Mouse (Mus musculus): Measurements from ENCODE around the gene Serpinf1.

DNA sequence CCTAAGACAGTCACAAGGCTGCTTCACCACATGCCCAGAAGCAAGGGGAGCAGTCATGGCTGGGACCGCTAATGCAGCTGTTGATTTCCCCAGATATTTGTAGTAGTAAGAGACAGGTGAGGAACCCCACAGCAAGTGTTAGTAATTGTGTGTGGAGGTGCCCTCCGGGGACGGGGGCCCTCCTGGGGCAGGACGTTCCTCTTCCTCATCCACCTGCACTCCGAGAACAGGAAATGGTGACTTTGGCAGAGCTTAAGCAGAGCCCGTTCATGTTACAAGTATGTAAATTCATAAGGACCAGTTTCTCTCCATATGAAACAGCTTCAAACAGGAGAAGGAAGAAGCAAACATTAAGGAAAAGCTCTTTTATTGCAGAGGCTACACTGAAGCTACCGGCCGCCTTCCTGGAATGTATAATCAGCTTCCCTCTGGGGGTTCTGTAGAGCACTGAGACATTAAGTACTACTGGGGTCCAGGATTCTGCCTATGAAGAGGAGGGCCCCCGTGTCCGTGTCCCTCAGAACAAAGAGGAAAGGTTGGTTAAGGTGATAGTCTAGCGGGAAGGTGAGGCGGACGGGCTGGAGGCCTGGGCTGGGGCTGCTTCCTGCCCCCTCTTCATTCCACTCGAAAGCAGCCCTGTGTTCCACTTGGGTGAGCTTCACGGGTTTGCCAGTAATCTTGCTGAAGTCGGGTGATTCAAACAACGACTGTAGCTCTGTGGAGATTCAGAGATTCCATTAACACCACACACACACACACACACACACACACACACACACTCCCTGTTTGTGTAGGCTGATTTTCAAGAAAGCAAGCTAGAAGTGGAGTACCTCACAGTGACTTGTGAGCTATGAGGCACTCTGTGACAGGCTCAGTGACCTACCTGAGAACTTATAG, 12.6 kb downstream of the Serpinf1 start:
- TF ChIP-seq CTCF (IDR thresholded peaks at IDR 0.05; ENCODE audit: borderline replicate concordance, control insufficient read depth, extremely low read depth, insufficient read depth, low read length, poor library complexity) (no peak), POLR2A (IDR thresholded peaks at IDR 0.05; ENCODE audit: control insufficient read depth, extremely low read depth, insufficient read depth, low read length, poor library complexity) (no peak)
